Mouse (Mus musculus): ENCODE results near the gene Knl1. TPM values are rescaled to one million over a fixed set of nuclear protein-coding genes. Genes with fewer than 3 reads are reported as not detected.
A peak's percentile ranks its signal among the peaks of the same experiment; 100 is the strongest.

Gene Knl1
- polyA plus RNA-seq, 1 experiment from 2014 or later = 15.5 TPM

DNA sequence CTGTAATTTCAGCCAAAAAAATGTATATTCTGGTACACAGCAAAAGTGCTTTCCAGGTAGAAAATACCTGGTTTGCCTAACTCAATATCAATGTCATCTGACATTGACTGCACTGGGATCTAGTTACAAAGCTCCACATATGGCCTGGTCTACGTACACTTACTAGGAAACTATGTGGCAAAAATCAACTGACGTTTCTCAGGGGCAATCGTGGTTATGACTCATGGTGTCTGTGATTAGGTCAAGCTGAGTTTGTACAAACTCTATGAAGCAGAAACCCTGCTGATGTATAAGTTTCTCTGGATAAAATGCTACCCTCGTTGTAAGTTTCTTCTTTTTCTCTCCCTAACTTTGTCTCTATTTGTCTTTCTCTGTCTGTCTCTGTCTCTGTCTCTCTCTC lies 14.7 kb upstream of the Knl1 start:
- Histone ChIP-seq H3K36me3 (ENCODE audit: control insufficient read depth, insufficient read depth, low read length) (no peaks in the 10 kb centered on the region), H3K4me1 (replicated peaks; ENCODE audit: control insufficient read depth, insufficient read depth) (no peaks in the 10 kb centered on the region; the same call in 1 of the 2 replicates), H3K4me3 (ENCODE audit: low read depth, low read length) (no peak overlapping the region), H3K4me2 (replicated peaks; ENCODE audit: low read depth) (no peak overlapping the region), H3K27me3 (ENCODE audit: control insufficient read depth, insufficient read depth, low read length) (no peaks in the 10 kb centered on the region), H3K9me3 (ENCODE audit: control insufficient read depth, low read length) (no peaks in the 10 kb centered on the region), H3K27ac (replicated peaks) (no peak overlapping the region), H3K9ac (ENCODE audit: low read length) (no peak overlapping the region)
- TF ChIP-seq EP300 (optimal IDR thresholded peaks at IDR 0.05) (no peak), CTCF (IDR thresholded peaks at IDR 0.05; ENCODE audit: low read depth) (no peak)
- 42% methylated on average over 4 of the region's 4 CpGs for WGBS
- no peak for ATAC-seq (ENCODE audit: low FRiP score, low TSS enrichment)
- no peak for DNase-seq (ENCODE audit: low spot score)

DNA sequence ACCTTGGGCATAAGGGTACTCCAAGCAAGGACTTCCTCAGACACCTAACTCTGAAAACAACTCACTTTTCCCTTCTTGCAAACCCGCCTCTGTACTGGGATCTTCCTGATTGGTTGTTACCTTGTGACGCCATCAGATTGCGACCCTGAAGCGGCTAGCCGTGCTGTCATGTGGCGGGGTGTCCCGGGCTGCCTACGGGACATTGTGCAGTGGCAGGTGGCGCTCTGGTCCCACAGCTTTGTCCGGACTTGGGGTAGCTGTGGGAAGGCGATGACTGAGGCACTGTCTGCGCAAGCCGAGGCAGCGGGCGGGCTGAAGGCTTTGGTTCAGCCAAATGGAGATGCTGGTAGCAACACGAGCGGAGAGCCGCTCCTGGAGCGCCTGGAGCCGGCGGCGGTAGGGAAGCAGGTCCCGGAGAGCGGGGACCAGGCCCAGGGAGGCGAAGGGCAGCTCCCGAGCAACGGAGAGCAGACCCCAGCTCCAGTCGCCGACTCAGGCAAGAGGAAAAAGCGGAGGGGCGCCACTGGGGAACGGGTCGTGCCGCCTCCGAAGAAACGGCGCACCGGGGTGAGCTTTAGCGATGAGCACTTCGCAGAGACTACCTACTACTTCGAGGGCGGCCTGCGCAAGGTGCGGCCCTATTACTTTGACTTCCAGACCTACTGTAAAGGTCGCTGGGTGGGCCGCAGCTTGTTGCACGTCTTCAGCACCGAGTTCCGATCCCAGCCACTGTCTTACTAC lies 12.1 kb upstream of the Knl1 start, which contains the start of gene Rpusd2:
Gene Rpusd2 (plus strand): TSS at position 135 of the 741 bp plus-strand sequence.
- no peaks in the 10 kb centered on the region; the same call in 1 of the 2 replicates for H3K4me1 ChIP-seq (replicated peaks; ENCODE audit: control insufficient read depth, insufficient read depth)
- H3K9ac ChIP-seq (ENCODE audit: low read length) = peak within 1 kb of the TSS; percentile 85
- under 1% methylated on average over 48 of the region's 49 CpGs for whole genome bisulfite sequencing
- peak within 1 kb of the TSS; percentile 83 for H3K4me2 ChIP-seq (replicated peaks; ENCODE audit: low read depth)
- H3K4me3 ChIP-seq (ENCODE audit: low read depth, low read length) = peak within 1 kb of the TSS; percentile 86
- ATAC-seq (ENCODE audit: low FRiP score, low TSS enrichment) = peak; percentile 97
- H3K36me3 ChIP-seq (ENCODE audit: control insufficient read depth, insufficient read depth, low read length) = peaks cover 8% of the 10 kb centered on the region
- peak; percentile 96 for DNase-seq (ENCODE audit: low spot score)
- H3K27ac ChIP-seq (replicated peaks) = peak within 1 kb of the TSS; percentile 81
- H3K27me3 ChIP-seq (ENCODE audit: control insufficient read depth, insufficient read depth, low read length) = no peaks in the 10 kb centered on the region
- no peaks in the 10 kb centered on the region for H3K9me3 ChIP-seq (ENCODE audit: control insufficient read depth, low read length)
- TF ChIP-seq EP300 (optimal IDR thresholded peaks at IDR 0.05) = no peak
- peak; percentile 59 for TF ChIP-seq CTCF (IDR thresholded peaks at IDR 0.05; ENCODE audit: low read depth)

DNA sequence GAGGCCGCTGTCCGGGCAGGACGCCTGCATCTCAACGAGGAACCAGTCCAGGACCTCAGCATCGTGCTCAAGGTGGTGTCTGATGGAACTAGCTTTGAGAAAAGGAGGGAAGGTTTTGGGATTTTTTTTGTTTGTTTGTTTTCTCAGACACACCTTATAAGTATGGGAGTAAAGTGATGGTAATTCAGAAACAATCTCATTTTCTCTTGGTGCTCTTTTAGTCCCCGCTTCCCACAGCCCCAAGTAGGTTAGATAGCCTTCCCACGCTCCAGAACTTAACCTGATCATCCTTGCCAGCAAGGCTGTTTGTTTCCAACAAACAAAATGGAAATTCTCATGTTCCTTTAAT lies 11.5 kb upstream of the Knl1 start:
- TF ChIP-seq CTCF (IDR thresholded peaks at IDR 0.05; ENCODE audit: low read depth) = no peak
- no peak for TF ChIP-seq EP300 (optimal IDR thresholded peaks at IDR 0.05)
- DNase-seq (ENCODE audit: low spot score) = no peak
- H3K4me1 ChIP-seq (replicated peaks; ENCODE audit: control insufficient read depth, insufficient read depth) = no peaks in the 10 kb centered on the region; the same call in 1 of the 2 replicates
- peak overlapping the region; percentile 81; the same call in 1 of the 2 replicates for H3K27ac ChIP-seq (replicated peaks)
- H3K9me3 ChIP-seq (ENCODE audit: control insufficient read depth, low read length) = no peaks in the 10 kb centered on the region
- peak overlapping the region; percentile 85 for H3K9ac ChIP-seq (ENCODE audit: low read length)
- 12% methylated on average over 7 of the region's 7 CpGs for WGBS
- peak overlapping the region; percentile 83 for H3K4me2 ChIP-seq (replicated peaks; ENCODE audit: low read depth)
- H3K27me3 ChIP-seq (ENCODE audit: control insufficient read depth, insufficient read depth, low read length) = no peaks in the 10 kb centered on the region
- ATAC-seq (ENCODE audit: low FRiP score, low TSS enrichment) = no peak
- peaks cover 8% of the 10 kb centered on the region for H3K36me3 ChIP-seq (ENCODE audit: control insufficient read depth, insufficient read depth, low read length)
- H3K4me3 ChIP-seq (ENCODE audit: low read depth, low read length) = peak overlapping the region; percentile 86

DNA sequence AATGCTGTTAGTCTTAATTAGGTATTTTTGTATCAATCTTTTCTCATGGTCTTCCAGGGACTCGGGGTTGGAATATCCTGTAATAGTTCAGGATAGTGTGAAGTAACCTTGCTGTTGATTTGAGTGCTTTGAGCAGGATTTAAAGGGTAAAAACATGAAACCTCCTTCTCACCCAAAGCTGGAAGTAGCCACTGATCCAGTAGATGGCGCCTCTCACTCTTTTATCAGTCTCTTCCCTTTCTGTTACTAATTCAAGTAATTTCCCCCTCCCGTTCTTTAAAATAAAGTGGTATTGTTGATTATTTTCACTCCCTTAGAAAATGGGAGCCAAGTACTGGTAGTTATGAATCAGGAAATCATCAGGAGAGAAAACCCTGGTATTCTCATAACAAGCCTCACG lies 6.0 kb upstream of the Knl1 start:
- H3K9ac ChIP-seq (ENCODE audit: low read length) = no peak overlapping the region
- H3K4me3 ChIP-seq (ENCODE audit: low read depth, low read length) = no peak overlapping the region
- 39% methylated on average over 4 of the region's 4 CpGs for WGBS
- H3K27me3 ChIP-seq (ENCODE audit: control insufficient read depth, insufficient read depth, low read length) = no peaks in the 10 kb centered on the region
- no peak for ATAC-seq (ENCODE audit: low FRiP score, low TSS enrichment)
- H3K27ac ChIP-seq (replicated peaks) = no peak overlapping the region
- H3K9me3 ChIP-seq (ENCODE audit: control insufficient read depth, low read length) = no peaks in the 10 kb centered on the region
- H3K4me2 ChIP-seq (replicated peaks; ENCODE audit: low read depth) = no peak overlapping the region
- no peaks in the 10 kb centered on the region for H3K4me1 ChIP-seq (replicated peaks; ENCODE audit: control insufficient read depth, insufficient read depth)
- peaks cover 8% of the 10 kb centered on the region for H3K36me3 ChIP-seq (ENCODE audit: control insufficient read depth, insufficient read depth, low read length)
- TF ChIP-seq EP300 (optimal IDR thresholded peaks at IDR 0.05) (no peak), CTCF (IDR thresholded peaks at IDR 0.05; ENCODE audit: low read depth) (peak; percentile 70)
- peak; percentile 42 for DNase-seq (ENCODE audit: low spot score)

DNA sequence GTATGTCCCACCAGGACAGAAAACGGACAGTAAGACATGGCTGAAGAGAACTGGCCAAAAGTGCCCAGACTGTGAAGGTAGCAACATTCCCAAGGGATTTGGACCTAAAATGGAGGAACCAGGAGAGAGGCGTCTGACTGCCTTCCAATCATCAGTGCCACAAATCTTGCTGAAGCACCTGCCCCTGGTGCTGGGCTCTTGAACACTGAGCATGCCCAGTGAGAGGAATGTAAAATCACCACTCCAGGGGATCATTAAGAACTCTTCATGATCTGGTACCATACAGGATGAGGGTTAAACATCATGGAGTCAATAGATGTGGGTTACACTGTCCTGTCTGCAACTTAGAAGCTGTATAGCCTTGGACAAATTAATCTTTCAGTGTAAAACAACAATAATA lies 1.8 kb upstream of the Knl1 start:
- H3K27me3 ChIP-seq (ENCODE audit: control insufficient read depth, insufficient read depth, low read length) = no peaks in the 10 kb centered on the region
- TF ChIP-seq EP300 (optimal IDR thresholded peaks at IDR 0.05) = no peak
- no peak for TF ChIP-seq CTCF (IDR thresholded peaks at IDR 0.05; ENCODE audit: low read depth)
- no peak overlapping the region for H3K27ac ChIP-seq (replicated peaks)
- ATAC-seq (ENCODE audit: low FRiP score, low TSS enrichment) (no peak), DNase-seq (ENCODE audit: low spot score) (no peak)
- no peaks in the 10 kb centered on the region for H3K36me3 ChIP-seq (ENCODE audit: control insufficient read depth, insufficient read depth, low read length)
- no peak overlapping the region for H3K9ac ChIP-seq (ENCODE audit: low read length)
- no peaks in the 10 kb centered on the region for H3K4me1 ChIP-seq (replicated peaks; ENCODE audit: control insufficient read depth, insufficient read depth)
- WGBS = 78% methylated on average over 2 of the region's 2 CpGs
- H3K4me3 ChIP-seq (ENCODE audit: low read depth, low read length) = no peak overlapping the region
- no peak overlapping the region for H3K4me2 ChIP-seq (replicated peaks; ENCODE audit: low read depth)
- H3K9me3 ChIP-seq (ENCODE audit: control insufficient read depth, low read length) = no peaks in the 10 kb centered on the region

DNA sequence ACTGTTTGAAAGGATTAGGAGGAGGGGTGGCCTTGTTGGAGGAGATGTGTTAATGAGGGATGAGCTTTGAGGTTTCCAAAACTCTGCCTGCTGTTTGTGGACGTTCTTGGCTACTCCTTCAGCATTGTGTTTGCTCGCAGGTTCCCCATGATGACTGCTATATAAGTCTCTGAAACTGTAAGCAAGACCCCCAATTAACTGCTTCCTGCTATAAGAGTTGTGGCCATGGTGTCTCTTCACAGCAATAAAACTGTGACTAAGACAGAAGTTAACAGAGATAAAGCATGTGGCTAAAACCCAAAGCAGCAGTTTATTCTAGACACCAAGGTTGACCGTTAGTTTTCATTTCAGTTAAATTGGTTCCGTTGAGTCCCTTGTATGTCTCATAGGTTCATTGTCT lies 930 bp downstream of the Knl1 start:
- ATAC-seq (ENCODE audit: low FRiP score, low TSS enrichment) (no peak), DNase-seq (ENCODE audit: low spot score) (no peak)
- H3K27ac ChIP-seq (replicated peaks) = no peak overlapping the region

More for the DNA sequence above, 930 bp downstream of the Knl1 start:
- no peaks in the 10 kb centered on the region for H3K27me3 ChIP-seq (ENCODE audit: control insufficient read depth, insufficient read depth, low read length)
- H3K4me2 ChIP-seq (replicated peaks; ENCODE audit: low read depth) = peak overlapping the region; percentile 58
- TF ChIP-seq EP300 (optimal IDR thresholded peaks at IDR 0.05) (no peak), CTCF (IDR thresholded peaks at IDR 0.05; ENCODE audit: low read depth) (no peak)
- H3K4me1 ChIP-seq (replicated peaks; ENCODE audit: control insufficient read depth, insufficient read depth) = no peaks in the 10 kb centered on the region
- no peaks in the 10 kb centered on the region for H3K36me3 ChIP-seq (ENCODE audit: control insufficient read depth, insufficient read depth, low read length)
- WGBS = 16% methylated on average over 4 of the region's 4 CpGs
- peak overlapping the region; percentile 72 for H3K9ac ChIP-seq (ENCODE audit: low read length)
- H3K9me3 ChIP-seq (ENCODE audit: control insufficient read depth, low read length) = no peaks in the 10 kb centered on the region
- peak overlapping the region; percentile 89 for H3K4me3 ChIP-seq (ENCODE audit: low read depth, low read length)

Measured in stomach, postnatal 0 days (tissue).